Mouse (Mus musculus) midbrain, postnatal 0 days (tissue): ENCODE measurements around the gene Ptafr. TPM values are rescaled to one million over a fixed set of nuclear protein-coding genes. Genes with fewer than 3 reads are reported as not detected.
"Not testable (repeated sequence)": the region's sequence is repeated elsewhere in the genome, so short reads cannot be mapped to it uniquely, and the experiment has no call there.

ENCODE experiments used
- ATAC-seq: fragments of 200-750 bp; cut with Nextera tagmentation; 2 replicates; pipeline ENCODE4 v1.8.0; 2017; ENCODE audit warnings: moderate number of reproducible peaks, mild to moderate bottlenecking, moderate TSS enrichment, moderate library complexity; ENCODE audit not compliant: low FRiP score
- DNase-seq: peaks from one replicate; pipeline ENCODE4 v3.0.0-alpha.2; 2015; ENCODE audit warnings: low spot score
- H3K27ac ChIP-seq: fragments of 300-500 bp; sonication (generic); 2 replicates; pipeline ENCODE4 v1.5.1; 2014; ENCODE audit warnings: low read depth, mild to moderate bottlenecking, low read length, mixed read lengths
- H3K27me3 ChIP-seq: fragments of 300-500 bp; sonication (generic); 2 replicates; pipeline ENCODE4 v1.6.1; 2014; ENCODE audit warnings: low read length, control low read depth, mixed read lengths; ENCODE audit not compliant: insufficient read depth
- H3K36me3 ChIP-seq: fragments of 300-500 bp; sonication (generic); 2 replicates; pipeline ENCODE4 v1.6.1; 2014; ENCODE audit warnings: low read length, control low read depth, mixed read lengths; ENCODE audit not compliant: insufficient read depth
- H3K4me1 ChIP-seq: fragments of 300-500 bp; sonication (generic); 2 replicates; pipeline ENCODE4 v1.6.1; 2014; ENCODE audit warnings: mild to moderate bottlenecking, control low read depth, antibody characterized with exemption, low read length, mixed read lengths; ENCODE audit not compliant: insufficient read depth
- H3K4me2 ChIP-seq: fragments of 300-500 bp; sonication (generic); 2 replicates; pipeline ENCODE4 v1.6.1; 2014; ENCODE audit warnings: low read depth, mild to moderate bottlenecking, low read length, mixed read lengths; ENCODE audit not compliant: poor library complexity, severe bottlenecking
- H3K4me3 ChIP-seq: fragments of 300-500 bp; sonication (generic); 2 replicates; pipeline ENCODE4 v1.5.1; 2014; ENCODE audit warnings: low read depth, mild to moderate bottlenecking, low read length, moderate library complexity
- H3K9ac ChIP-seq: fragments of 300-500 bp; sonication (generic); replicated peaks from 2 replicates; pipeline ENCODE4 v1.6.1; 2014; ENCODE audit warnings: mild to moderate bottlenecking, low read length, moderate library complexity, mixed read lengths; ENCODE audit not compliant: poor library complexity, severe bottlenecking
- H3K9me3 ChIP-seq: fragments of 300-500 bp; sonication (generic); 2 replicates; pipeline ENCODE4 v1.6.1; 2016; ENCODE audit warnings: low read length, control low read depth
- CTCF ChIP-seq: IDR thresholded peaks from 2 replicates; pipeline ENCODE4 v1.5.1; 2016; ENCODE audit warnings: antibody characterized with exemption, mild to moderate bottlenecking
- WGBS: fragments of 180-500 bp; shearing (Covaris S2); extraction: QIAGEN DNeasy Blood & Tissue Kit; methylation state at CpG from one replicate; pipeline ENCODE4 v1.1.7; 2014; 5-methylcytosine and 5-hydroxymethylcytosine counted together
- polyA plus RNA-seq: library from polyadenylated mRNA; unstranded; fragments of >200 nt; fragmentation: Nextera tagmentation; extraction: Ambion mirVana; gene quantifications from 2 replicates; pipeline ENCODE4 v1.2.1, GENCODE M21; 2015
- total RNA-seq: library from RNA; depleted of rRNA; stranded (reverse); fragments of >200 nt; gene quantifications from 2 replicates; pipeline ENCODE4 v1.2.3, GENCODE M21; 2014

Gene Ptafr
- total and polyA plus RNA-seq, 2 experiments from 2014 or later = 0.26 to 1.1 TPM

DNA sequence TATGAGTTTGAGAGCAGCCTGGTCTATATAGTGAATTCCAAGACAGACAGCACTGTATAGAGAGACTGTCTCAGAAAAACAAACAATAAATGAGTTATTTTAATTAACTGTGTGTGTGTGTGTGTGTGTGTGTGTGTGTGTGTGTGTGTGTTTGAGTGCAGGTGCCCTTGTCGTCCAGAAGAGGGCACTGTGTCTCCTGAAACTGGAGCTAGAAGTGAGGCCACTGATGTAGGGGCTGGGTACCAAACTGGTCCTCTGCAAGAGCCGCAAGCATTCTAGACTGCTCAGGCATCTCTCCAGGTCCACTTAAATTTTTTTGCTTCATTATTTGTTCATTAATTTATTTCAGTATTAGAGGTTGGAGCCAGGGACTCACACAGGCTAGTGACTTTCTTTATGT lies 35.0 kb downstream of the Ptafr start:
- H3K36me3 ChIP-seq = no peaks in the 10 kb centered on the region
- no peaks in the 10 kb centered on the region for H3K9me3 ChIP-seq
- no peak overlapping the region for H3K27ac ChIP-seq
- no peak for TF ChIP-seq CTCF
- 83% methylated on average over 2 of the region's 2 CpGs for WGBS
- ATAC-seq = no peak
- no peak overlapping the region for H3K4me2 ChIP-seq
- H3K9ac ChIP-seq = no peak overlapping the region
- no peaks in the 10 kb centered on the region for H3K4me1 ChIP-seq
- no peak overlapping the region for H3K4me3 ChIP-seq
- no peaks in the 10 kb centered on the region for H3K27me3 ChIP-seq
- no peak for DNase-seq

GRCm38 (mm10) chr4:132599764-132600163 lies 35.9 kb downstream of the Ptafr start:
- no peaks in the 10 kb centered on the region for H3K4me1 ChIP-seq
- no peaks in the 10 kb centered on the region for H3K27me3 ChIP-seq
- WGBS = 83% methylated on average over 3 of the region's 3 CpGs
- DNase-seq = no peak
- H3K4me3 ChIP-seq = no peak overlapping the region
- no peak overlapping the region for H3K9ac ChIP-seq
- H3K4me2 ChIP-seq = no peak overlapping the region
- no peaks in the 10 kb centered on the region for H3K9me3 ChIP-seq
- H3K36me3 ChIP-seq = no peaks in the 10 kb centered on the region
- ATAC-seq = no peak
- no peak for TF ChIP-seq CTCF
- H3K27ac ChIP-seq = no peak overlapping the region

DNA sequence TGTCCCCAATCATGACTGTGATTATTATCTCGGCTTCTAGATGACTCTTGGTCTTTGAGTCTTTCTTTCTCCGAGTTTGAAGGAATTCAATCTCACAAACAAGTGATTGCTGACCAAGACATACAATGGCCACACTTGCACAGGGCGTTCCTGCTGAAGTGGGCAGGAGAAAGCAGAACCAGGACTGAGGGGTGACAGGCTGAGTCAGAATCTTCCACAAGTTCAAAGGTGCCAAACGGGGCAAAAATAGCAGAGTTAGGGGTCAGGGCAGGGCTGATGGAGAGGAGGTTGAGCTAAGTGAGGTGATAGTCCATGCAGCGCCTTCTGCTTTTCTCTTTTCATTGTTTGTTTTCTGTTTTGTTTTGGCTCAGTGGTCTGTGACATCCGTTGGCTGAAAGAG lies 36.6 kb downstream of the Ptafr start:
- 73% methylated on average over 6 of the region's 6 CpGs for WGBS
- no peaks in the 10 kb centered on the region for H3K27me3 ChIP-seq
- no peak overlapping the region for H3K9ac ChIP-seq
- TF ChIP-seq CTCF = no peak
- no peak overlapping the region for H3K4me2 ChIP-seq
- H3K4me1 ChIP-seq = no peaks in the 10 kb centered on the region
- ATAC-seq = no peak
- no peak for DNase-seq
- no peaks in the 10 kb centered on the region for H3K36me3 ChIP-seq
- no peak overlapping the region for H3K27ac ChIP-seq
- no peaks in the 10 kb centered on the region for H3K9me3 ChIP-seq
- H3K4me3 ChIP-seq = no peak overlapping the region

- not testable (repeated sequence) for H3K9me3 ChIP-seq
- 85% methylated on average over 4 of the region's 5 CpGs for WGBS
These were observed 37.4 kb downstream of the Ptafr start for GRCm38 (mm10) chr4:132601242-132601641.

DNA sequence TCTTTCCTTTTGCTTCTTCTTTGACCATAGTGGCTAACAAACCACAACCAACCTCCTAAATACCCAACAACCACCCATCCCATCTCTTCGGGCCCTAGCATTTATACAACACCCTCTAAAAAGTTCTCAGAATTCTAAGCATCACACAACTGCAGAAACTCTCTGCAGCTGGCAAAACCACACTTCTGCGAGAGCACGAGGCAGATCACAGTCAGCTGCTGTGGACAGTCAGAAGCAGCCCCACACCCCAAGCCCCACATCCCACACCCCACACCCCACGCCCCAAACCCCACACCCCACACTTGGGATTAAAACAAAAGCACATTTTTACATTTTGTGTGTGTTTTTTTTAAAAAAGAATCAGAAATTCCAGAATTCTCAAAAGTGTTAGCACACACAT lies 39.6 kb downstream of the Ptafr start:
- 84% methylated on average over 4 of the region's 4 CpGs for WGBS
- ATAC-seq = no peak
- Histone ChIP-seq H3K9me3 (no peaks in the 10 kb centered on the region), H3K4me2 (no peak overlapping the region), H3K4me3 (no peak overlapping the region), H3K9ac (no peak overlapping the region), H3K27ac (no peak overlapping the region), H3K4me1 (no peaks in the 10 kb centered on the region), H3K36me3 (no peaks in the 10 kb centered on the region), H3K27me3 (no peaks in the 10 kb centered on the region)
- no peak for DNase-seq
- no peak for TF ChIP-seq CTCF

More at GRCm38 (mm10) chr4:132601242-132601641, 37.4 kb downstream of the Ptafr start:
- ATAC-seq, H3K36me3 ChIP-seq, H3K4me1 ChIP-seq, H3K27me3 ChIP-seq, DNase-seq, H3K27ac ChIP-seq, H3K4me3 ChIP-seq, H3K9ac ChIP-seq, H3K4me2 ChIP-seq: not testable (repeated sequence)

GRCm38 (mm10) chr4:132605816-132606215 lies 41.9 kb downstream of the Ptafr start:
- ATAC-seq = no peak
- no peak overlapping the region for H3K27ac ChIP-seq
- WGBS = 84% methylated on average over 5 of the region's 5 CpGs

More at GRCm38 (mm10) chr4:132605816-132606215, 41.9 kb downstream of the Ptafr start:
- Histone ChIP-seq H3K36me3 (no peaks in the 10 kb centered on the region), H3K4me2 (no peak overlapping the region), H3K9me3 (no peaks in the 10 kb centered on the region), H3K27me3 (no peaks in the 10 kb centered on the region), H3K4me1 (no peaks in the 10 kb centered on the region), H3K4me3 (no peak overlapping the region), H3K9ac (no peak overlapping the region)
- no peak for DNase-seq
- no peak for TF ChIP-seq CTCF
